ENCODE assay signal across 24 mouse cellular contexts in the genomic region with DNA sequence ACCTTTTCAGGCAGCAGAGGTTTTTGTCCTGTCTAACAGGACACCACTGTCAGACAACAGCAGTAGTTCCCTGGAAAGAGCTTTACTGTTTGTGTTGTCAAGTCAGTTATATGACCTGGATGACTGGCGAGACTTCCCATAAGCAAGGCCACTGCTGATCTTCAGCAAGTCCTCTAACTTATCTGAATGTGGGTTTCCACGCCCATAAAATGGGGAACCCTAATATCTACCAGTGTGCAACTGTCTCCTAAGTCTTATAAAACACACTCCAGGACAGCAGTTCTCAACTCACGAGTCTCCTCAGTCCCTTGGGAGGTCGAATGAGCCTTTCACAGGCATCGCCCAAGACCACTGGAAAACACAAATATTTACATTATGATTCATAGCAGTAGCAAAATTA.
"Had no signal": no experiment of that assay in that cellular context is flagged by ENCODE, and none has a peak within 500 bp of the region (broad histone marks: within the 10 kb centered on the region; RNA-seq: fewer than 3 reads in every experiment).

No protein-coding gene starts in this region.

- ATAC-seq: liver, postnatal 0 days; lung, postnatal 0 days; midbrain, embryonic 16.5 days had no signal

- H3K4me3 ChIP-seq: lung, embryonic 15.5 days; midbrain, embryonic 10.5 days; midbrain, embryonic 12.5 days; myocyte; neural tube, embryonic 13.5 days; neural tube, embryonic 15.5 days; stomach, embryonic 15.5 days had no signal

- H3K4me1 ChIP-seq: midbrain, embryonic 10.5 days; midbrain, embryonic 12.5 days; neural tube, embryonic 13.5 days; stomach, embryonic 15.5 days had no signal

- H3K36me3 ChIP-seq: lung, embryonic 15.5 days; midbrain, embryonic 10.5 days; midbrain, embryonic 12.5 days; neural tube, embryonic 13.5 days; neural tube, embryonic 15.5 days; stomach, embryonic 15.5 days had no signal

- H3K9me3 ChIP-seq: lung, embryonic 15.5 days; midbrain, embryonic 10.5 days; midbrain, embryonic 12.5 days; neural tube, embryonic 13.5 days; neural tube, embryonic 15.5 days; stomach, embryonic 15.5 days had no signal

- H3K27ac ChIP-seq: lung, embryonic 15.5 days; macrophage; midbrain, embryonic 10.5 days; midbrain, embryonic 12.5 days; neural tube, embryonic 13.5 days; neural tube, embryonic 15.5 days; stomach, embryonic 15.5 days; stomach, postnatal 0 days had no signal

- DNase-seq: liver, postnatal 0 days; lung, adult 2 months; lung, postnatal 14 days; lung, postnatal 36 days; midbrain, embryonic 14.5 days; retina, postnatal 1 day; right cerebral cortex, adult 18-20 months; right cerebral cortex, postnatal 25 days; right cerebral cortex, postnatal 4 days; spleen, adult 18-20 months; thymus, adult 2 months; thymus, postnatal 25 days; thymus, postnatal 4 days had no signal

- H3K9ac ChIP-seq: liver, postnatal 0 days; lung, embryonic 15.5 days; midbrain, embryonic 12.5 days; neural tube, embryonic 13.5 days; neural tube, embryonic 15.5 days; stomach, embryonic 15.5 days had no signal

- H3K4me2 ChIP-seq: lung, embryonic 15.5 days; midbrain, embryonic 12.5 days; neural tube, embryonic 13.5 days; neural tube, embryonic 15.5 days; stomach, embryonic 15.5 days had no signal

- H3K27me3 ChIP-seq: lung, embryonic 15.5 days; stomach, embryonic 15.5 days had no signal
